Mouse (Mus musculus) ES-E14 (cell line): ENCODE measurements around the gene Wipf2. TPM values are rescaled to one million over a fixed set of nuclear protein-coding genes. Genes with fewer than 3 reads are reported as not detected.

Experiments
- DNase-seq: peaks from one replicate; pipeline ENCODE4 v3.0.0-alpha.2; 2013; ENCODE audit warnings: low read depth, low spot score
- H3K27ac ChIP-seq: 2 replicates; pipeline ENCODE4 v1.5.1; 2012; ENCODE audit warnings: low read depth, mild to moderate bottlenecking, low read length, moderate library complexity, mixed read lengths; ENCODE audit not compliant: poor library complexity, insufficient read depth, severe bottlenecking
- H3K36me3 ChIP-seq: 2 replicates; pipeline ENCODE4 v1.6.1; 2012; ENCODE audit warnings: mild to moderate bottlenecking, low read length, moderate library complexity, mixed read lengths; ENCODE audit not compliant: control insufficient read depth, poor library complexity, insufficient read depth, severe bottlenecking
- H3K4me1 ChIP-seq, 2 experiments: fragments of 150-350 bp in 1 of 2; sonication (generic) in 1 of 2; 2 replicates each; pipeline ENCODE4 v1.6.1; 2012; ENCODE audit warnings: low read length in 2 of 2, mild to moderate bottlenecking in 1 of 2, mixed read lengths in 1 of 2; ENCODE audit not compliant: control insufficient read depth in 2 of 2, insufficient read depth in 2 of 2, poor library complexity in 1 of 2
- H3K4me3 ChIP-seq, 2 experiments: fragments of 150-350 bp in 1 of 2; sonication (generic) in 1 of 2; 2 replicates each; pipeline ENCODE4 v1.5.1; 2012; ENCODE audit warnings: low read length in 2 of 2, low read depth in 1 of 2, mild to moderate bottlenecking in 1 of 2, mixed read lengths in 1 of 2; ENCODE audit not compliant: insufficient read depth in 1 of 2, poor library complexity in 1 of 2, severe bottlenecking in 1 of 2
- H3K9ac ChIP-seq: 2 replicates; pipeline ENCODE4 v1.6.1; 2012; ENCODE audit warnings: low read depth, mild to moderate bottlenecking, low read length, mixed read lengths; ENCODE audit not compliant: poor library complexity, insufficient read depth, severe bottlenecking
- H3K9me3 ChIP-seq: fragments of 150-350 bp; sonication (generic); 2 replicates; pipeline ENCODE4 v1.6.1; 2012; ENCODE audit warnings: low read depth, mild to moderate bottlenecking, low read length; ENCODE audit not compliant: control insufficient read depth, insufficient read depth
- CHD2 ChIP-seq: IDR thresholded peaks from 2 replicates; pipeline ENCODE4 v1.6.1; 2014; ENCODE audit warnings: mild to moderate bottlenecking, low read depth, low read length, inconsistent platforms
- HCFC1 ChIP-seq: IDR thresholded peaks from 2 replicates; pipeline ENCODE4 v1.6.1; 2012; ENCODE audit warnings: low read length, inconsistent platforms, borderline replicate concordance; ENCODE audit not compliant: insufficient read depth
- MAFK ChIP-seq: IDR thresholded peaks from 2 replicates; pipeline ENCODE4 v1.6.1; 2014; ENCODE audit warnings: mild to moderate bottlenecking, low read depth, low read length, inconsistent platforms; ENCODE audit not compliant: insufficient read depth
- ZC3H11A ChIP-seq: IDR thresholded peaks from 2 replicates; pipeline ENCODE4 v1.6.1; 2012; ENCODE audit warnings: low read depth, mild to moderate bottlenecking, inconsistent platforms, low read length, borderline replicate concordance
- ZNF384 ChIP-seq: IDR thresholded peaks from 2 replicates; pipeline ENCODE4 v1.6.1; 2012; ENCODE audit warnings: low read depth, low read length, inconsistent platforms
- in situ Hi-C, 2 experiments: fragments of 600-800 bp; cut with MboI; formaldehyde crosslinking; loops; one replicate each; pipeline ENCODE4 v1.15.1; 2025; ENCODE audit warnings: low sequenced_read_pairs in 2 of 2, inconsistent platforms in 1 of 2; ENCODE audit not compliant: unreplicated experiment in 2 of 2
- total RNA-seq: library from RNA; depleted of rRNA; stranded (reverse); fragments of 300-350 nt; gene quantifications from 2 replicates; pipeline ENCODE4 v1.2.3, GENCODE M21; 2012

Gene Wipf2
- total RNA-seq, 1 experiment: 5.8 TPM

DNA sequence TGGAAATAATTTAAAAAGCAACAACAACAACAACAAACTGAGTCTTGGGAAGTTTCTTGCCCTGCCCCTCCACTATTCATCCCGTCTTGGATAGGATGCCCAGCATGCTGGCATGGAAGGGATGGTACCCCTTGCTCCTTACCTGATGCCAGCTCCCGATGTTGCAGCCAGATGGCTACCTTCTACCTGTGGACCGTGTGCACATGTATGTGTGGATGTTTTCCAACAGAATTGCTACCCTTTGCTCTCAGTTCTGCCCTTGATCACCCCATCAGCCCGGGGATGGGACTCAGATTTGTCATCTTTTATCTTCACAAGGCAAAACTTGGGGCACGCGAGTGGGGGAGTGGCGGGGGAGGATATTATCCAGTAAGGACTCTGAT is 75.3 kb downstream of the Wipf2 start:
- Histone ChIP-seq H3K36me3 (no peaks in the 10 kb centered on the region), H3K4me1 (peaks cover 9 to 50% of the 10 kb centered on the region in 2 experiments), H3K9me3 (no peaks in the 10 kb centered on the region), H3K4me3 (peak overlapping the region; percentile 78 to 92), H3K27ac (no peak overlapping the region), H3K9ac (no peak overlapping the region)
- in situ Hi-C loops: no loop called here
- TF ChIP-seq HCFC1 (no peak), ZNF384 (no peak), MAFK (no peak), ZC3H11A (no peak), CHD2 (no peak)
- no peak for DNase-seq

DNA sequence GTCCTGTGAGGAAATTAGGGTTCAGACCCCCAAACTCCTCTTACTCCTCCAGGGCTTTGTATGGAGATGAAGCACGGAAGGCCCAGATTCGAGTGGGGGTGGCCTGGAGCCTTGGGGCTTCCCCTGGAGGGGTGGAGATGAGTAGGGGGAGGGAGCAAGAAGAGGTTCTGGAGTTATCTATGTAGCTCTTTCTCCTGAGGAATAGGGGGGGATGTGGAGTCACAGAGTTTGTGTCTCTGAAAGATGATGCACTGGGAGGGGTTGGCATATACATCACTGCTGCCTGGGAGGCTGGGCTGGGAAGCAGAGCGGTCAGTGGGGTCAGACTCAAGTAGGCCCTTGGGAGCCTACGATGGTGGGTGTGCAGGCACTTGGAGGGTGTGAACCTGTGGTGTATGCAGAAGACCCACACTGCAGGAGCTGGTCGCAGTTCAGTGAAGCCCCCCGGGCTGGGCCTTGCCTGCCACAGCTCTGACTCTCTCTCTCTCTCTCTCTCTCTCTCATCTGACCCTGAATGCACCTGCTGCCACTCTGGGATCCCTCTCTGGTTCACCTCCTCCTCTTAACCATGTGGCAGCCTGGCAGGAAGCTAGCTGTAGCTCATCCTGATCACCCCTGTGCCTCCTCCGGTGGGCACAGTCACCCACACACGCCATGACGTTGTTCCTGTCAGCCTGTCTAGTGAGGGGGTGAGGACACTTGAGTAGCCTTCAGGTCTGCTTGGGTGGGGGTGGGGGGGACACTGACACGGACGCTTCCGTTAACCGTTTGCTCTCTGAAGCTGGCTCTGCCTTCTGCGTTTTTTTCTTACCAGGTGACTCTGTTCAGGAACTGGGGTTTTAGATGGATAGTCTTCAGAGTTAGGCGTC is 75.9 kb downstream of the Wipf2 start:
- no peak overlapping the region for H3K9ac ChIP-seq
- peaks cover 11 to 52% of the 10 kb centered on the region in 2 experiments for H3K4me1 ChIP-seq
- no peak overlapping the region for H3K27ac ChIP-seq
- H3K36me3 ChIP-seq: no peaks in the 10 kb centered on the region
- no peak for TF ChIP-seq ZC3H11A
- TF ChIP-seq MAFK: no peak
- no peaks in the 10 kb centered on the region for H3K9me3 ChIP-seq
- peak overlapping the region in 1 of 2 experiments; percentile 28; a peak in 1 of 4 replicates for H3K4me3 ChIP-seq
- DNase-seq: no peak
- in situ Hi-C loops: no loop called here

DNA sequence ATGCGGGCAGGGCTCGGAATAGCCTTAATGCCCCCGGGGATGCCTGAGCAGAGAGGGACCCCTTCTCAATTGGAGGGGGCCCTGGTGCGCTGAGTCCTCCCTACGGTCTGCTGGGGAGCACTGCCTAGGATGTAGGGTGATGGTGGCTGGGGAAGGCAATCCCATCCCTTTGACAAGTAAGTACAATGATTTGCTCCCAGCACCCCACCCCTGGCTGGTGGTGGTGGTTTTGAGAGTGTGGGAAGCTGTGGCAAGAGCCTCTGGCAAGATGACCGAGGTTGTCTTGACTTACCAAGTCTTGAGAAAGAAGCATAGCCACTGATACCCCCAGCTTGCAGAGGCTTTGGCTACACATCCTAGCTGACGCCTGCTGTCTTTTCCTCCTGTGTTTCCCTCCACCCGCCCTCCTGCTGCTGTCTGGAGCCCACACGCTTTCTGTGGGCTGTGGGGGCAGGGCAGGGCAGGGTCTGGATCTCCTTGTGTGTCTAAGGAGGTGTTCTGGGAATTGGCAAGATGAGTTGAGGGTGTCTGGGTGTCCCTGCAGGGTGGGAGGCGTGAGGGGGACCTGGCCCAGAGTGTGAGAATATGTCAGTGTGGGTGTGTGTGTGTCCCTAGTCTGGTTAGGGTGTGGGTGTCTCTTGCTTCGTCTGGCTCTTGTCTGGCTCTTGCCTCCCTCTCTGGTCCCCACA is 76.7 kb downstream of the Wipf2 start:
- Histone ChIP-seq H3K4me3 (peak overlapping the region in 1 of 2 experiments; percentile 28; a peak in 1 of 4 replicates), H3K4me1 (peaks cover 11 to 54% of the 10 kb centered on the region in 2 experiments), H3K9ac (no peak overlapping the region), H3K9me3 (no peaks in the 10 kb centered on the region), H3K27ac (no peak overlapping the region), H3K36me3 (no peaks in the 10 kb centered on the region)
- DNase-seq: no peak
- in situ Hi-C loops: no loop called here
- TF ChIP-seq HCFC1: no peak
- TF ChIP-seq CHD2: no peak
- no peak for TF ChIP-seq ZC3H11A
- TF ChIP-seq MAFK: no peak
- TF ChIP-seq ZNF384: no peak

DNA sequence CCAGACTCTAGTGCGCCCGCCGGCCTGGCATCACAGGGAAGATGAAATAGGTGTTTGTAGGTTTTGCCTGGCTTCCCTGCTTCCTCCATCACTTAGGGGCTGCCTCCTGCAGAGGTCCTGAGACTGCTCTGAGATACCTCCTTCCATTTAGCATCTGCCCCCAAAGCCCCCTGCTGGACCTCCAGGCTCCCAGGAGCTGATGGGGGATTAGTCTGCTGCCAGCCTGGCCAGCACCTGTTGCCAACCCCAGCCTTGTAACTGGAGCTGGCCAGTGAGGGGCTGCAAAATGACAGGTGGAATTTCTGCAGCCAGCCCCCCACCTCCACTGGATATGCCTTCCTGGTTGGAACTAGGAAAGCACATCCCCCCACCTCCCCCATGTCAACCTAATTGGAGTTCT is 77.3 kb downstream of the Wipf2 start:
- Histone ChIP-seq H3K36me3 (no peaks in the 10 kb centered on the region), H3K4me1 (peaks cover 11 to 51% of the 10 kb centered on the region in 2 experiments), H3K27ac (0 out of 2 replicates have a peak overlapping the region, but pooled peaks have one; percentile 9), H3K9me3 (no peaks in the 10 kb centered on the region), H3K9ac (no peak overlapping the region), H3K4me3 (peak overlapping the region; percentile 60 to 64; a peak in 3 of 4 replicates)
- in situ Hi-C loops: no loop called here
- DNase-seq: no peak
- TF ChIP-seq MAFK (no peak), HCFC1 (no peak), ZNF384 (no peak), ZC3H11A (no peak), CHD2 (no peak)
